Mouse (Mus musculus): ENCODE measurements around the gene Ric3. TPM values are rescaled to one million over a fixed set of nuclear protein-coding genes. Genes with fewer than 3 reads are reported as not detected.
A peak's percentile ranks its signal among the peaks of the same experiment; 100 is the strongest.

Ric3 gene
- total and polyA plus RNA-seq, 3 experiments, result 0.57 to 1.9 (median 1.1) TPM

GRCm38 (mm10) chr7:109114950-109115349, 31.8 kb upstream of the Ric3 start:
- Histone ChIP-seq H3K79me2 (replicated peaks; ENCODE audit: control insufficient read depth, insufficient read depth, low read length) (no peaks in the 10 kb centered on the region), H3K27me3 (ENCODE audit: control insufficient read depth, insufficient read depth, low read length) (no peaks in the 10 kb centered on the region), H3K27ac (no peak overlapping the region), H3K4me1 (ENCODE audit: control insufficient read depth, insufficient read depth, low read length) (no peaks in the 10 kb centered on the region), H3K36me3 (ENCODE audit: control insufficient read depth, insufficient read depth, low read length) (no peaks in the 10 kb centered on the region), H3K4me3 (no peak overlapping the region), H3K9ac (ENCODE audit: low read depth, low read length) (no peak overlapping the region)
- intact Hi-C loops (cut with DNase I), result no loop called here
- DNase-seq, result no peak
- TF ChIP-seq CTCF (IDR thresholded peaks at IDR 0.05), result no peak
- TF ChIP-seq POLR2A (IDR thresholded peaks at IDR 0.05; ENCODE audit: insufficient read depth, low read depth, low read length), result no peak
- no peak for TF ChIP-seq EP300 (IDR thresholded peaks at IDR 0.05; ENCODE audit: insufficient read depth, low read depth, low read length)
- 12% methylated on average over 10 of the region's 10 CpGs for WGBS

GRCm38 (mm10) chr7:109111000-109111399, 27.9 kb upstream of the Ric3 start:
- 61% methylated on average over 5 of the region's 5 CpGs for WGBS
- H3K27ac ChIP-seq, result no peak overlapping the region

GRCm38 (mm10) chr7:109104894-109105293, 21.8 kb upstream of the Ric3 start:
- Histone ChIP-seq H3K4me3 (no peak overlapping the region), H3K36me3 (ENCODE audit: control insufficient read depth, insufficient read depth, low read length) (no peaks in the 10 kb centered on the region), H3K27ac (no peak overlapping the region), H3K27me3 (ENCODE audit: control insufficient read depth, insufficient read depth, low read length) (no peaks in the 10 kb centered on the region), H3K9ac (ENCODE audit: low read depth, low read length) (no peak overlapping the region), H3K4me1 (ENCODE audit: control insufficient read depth, insufficient read depth, low read length) (no peaks in the 10 kb centered on the region), H3K79me2 (replicated peaks; ENCODE audit: control insufficient read depth, insufficient read depth, low read length) (no peaks in the 10 kb centered on the region)
- intact Hi-C loops (cut with DNase I), result no loop called here
- 21% methylated on average over 1 of the region's 1 CpGs for WGBS
- TF ChIP-seq CTCF (IDR thresholded peaks at IDR 0.05), result no peak
- TF ChIP-seq EP300 (IDR thresholded peaks at IDR 0.05; ENCODE audit: insufficient read depth, low read depth, low read length), result no peak
- TF ChIP-seq POLR2A (IDR thresholded peaks at IDR 0.05; ENCODE audit: insufficient read depth, low read depth, low read length), result no peak
- no peak for DNase-seq

More at GRCm38 (mm10) chr7:109111000-109111399, 27.9 kb upstream of the Ric3 start:
- Histone ChIP-seq H3K4me1 (ENCODE audit: control insufficient read depth, insufficient read depth, low read length) (no peaks in the 10 kb centered on the region), H3K9ac (ENCODE audit: low read depth, low read length) (no peak overlapping the region), H3K27me3 (ENCODE audit: control insufficient read depth, insufficient read depth, low read length) (no peaks in the 10 kb centered on the region), H3K4me3 (no peak overlapping the region), H3K36me3 (ENCODE audit: control insufficient read depth, insufficient read depth, low read length) (no peaks in the 10 kb centered on the region), H3K79me2 (replicated peaks; ENCODE audit: control insufficient read depth, insufficient read depth, low read length) (no peaks in the 10 kb centered on the region)
- no peak for DNase-seq
- TF ChIP-seq EP300 (IDR thresholded peaks at IDR 0.05; ENCODE audit: insufficient read depth, low read depth, low read length) (no peak), POLR2A (IDR thresholded peaks at IDR 0.05; ENCODE audit: insufficient read depth, low read depth, low read length) (no peak), CTCF (IDR thresholded peaks at IDR 0.05) (no peak)
- intact Hi-C loops (cut with DNase I), result no loop called here

- H3K4me3 ChIP-seq, result no peak overlapping the region
- WGBS, result 78% methylated on average over 3 of the region's 3 CpGs
- no peaks in the 10 kb centered on the region for H3K27me3 ChIP-seq (ENCODE audit: control insufficient read depth, insufficient read depth, low read length)
- H3K27ac ChIP-seq, result no peak overlapping the region
- intact Hi-C loops (cut with DNase I), result no loop called here
- no peaks in the 10 kb centered on the region for H3K4me1 ChIP-seq (ENCODE audit: control insufficient read depth, insufficient read depth, low read length)
- TF ChIP-seq EP300 (IDR thresholded peaks at IDR 0.05; ENCODE audit: insufficient read depth, low read depth, low read length) (no peak), POLR2A (IDR thresholded peaks at IDR 0.05; ENCODE audit: insufficient read depth, low read depth, low read length) (no peak), CTCF (IDR thresholded peaks at IDR 0.05) (no peak)
- no peaks in the 10 kb centered on the region for H3K36me3 ChIP-seq (ENCODE audit: control insufficient read depth, insufficient read depth, low read length)
- DNase-seq, result no peak
- no peak overlapping the region for H3K9ac ChIP-seq (ENCODE audit: low read depth, low read length)
- no peaks in the 10 kb centered on the region for H3K79me2 ChIP-seq (replicated peaks; ENCODE audit: control insufficient read depth, insufficient read depth, low read length)
Observed at GRCm38 (mm10) chr7:109101167-109101566, 18.0 kb upstream of the Ric3 start.

- TF ChIP-seq CTCF (IDR thresholded peaks at IDR 0.05) (peak; percentile 74), POLR2A (IDR thresholded peaks at IDR 0.05; ENCODE audit: insufficient read depth, low read depth, low read length) (no peak)
- Histone ChIP-seq H3K4me3 (no peak overlapping the region), H3K4me1 (ENCODE audit: control insufficient read depth, insufficient read depth, low read length) (no peaks in the 10 kb centered on the region), H3K9ac (ENCODE audit: low read depth, low read length) (no peak overlapping the region), H3K27ac (no peak overlapping the region), H3K36me3 (ENCODE audit: control insufficient read depth, insufficient read depth, low read length) (no peaks in the 10 kb centered on the region), H3K27me3 (ENCODE audit: control insufficient read depth, insufficient read depth, low read length) (no peaks in the 10 kb centered on the region), H3K79me2 (replicated peaks; ENCODE audit: control insufficient read depth, insufficient read depth, low read length) (no peaks in the 10 kb centered on the region)
- 35% methylated on average over 6 of the region's 6 CpGs for WGBS
- no peak for DNase-seq
- intact Hi-C loops (cut with DNase I), result loop anchor here (1.0 to 5.0 kb wide), 2 partner anchors 119 to 326 kb away; no protein-coding TSS in a partner anchor
Observed at GRCm38 (mm10) chr7:109098145-109099018, 15.3 kb upstream of the Ric3 start.

- no peak overlapping the region for H3K27ac ChIP-seq
- no peak overlapping the region for H3K4me3 ChIP-seq
- no peaks in the 10 kb centered on the region for H3K4me1 ChIP-seq (ENCODE audit: control insufficient read depth, insufficient read depth, low read length)
- 50% methylated on average over 7 of the region's 7 CpGs for WGBS
- no peak overlapping the region for H3K9ac ChIP-seq (ENCODE audit: low read depth, low read length)
- H3K79me2 ChIP-seq (replicated peaks; ENCODE audit: control insufficient read depth, insufficient read depth, low read length), result no peaks in the 10 kb centered on the region
- no peaks in the 10 kb centered on the region for H3K36me3 ChIP-seq (ENCODE audit: control insufficient read depth, insufficient read depth, low read length)
- TF ChIP-seq EP300 (IDR thresholded peaks at IDR 0.05; ENCODE audit: insufficient read depth, low read depth, low read length) (no peak), POLR2A (IDR thresholded peaks at IDR 0.05; ENCODE audit: insufficient read depth, low read depth, low read length) (no peak), CTCF (IDR thresholded peaks at IDR 0.05) (no peak)
- no peaks in the 10 kb centered on the region for H3K27me3 ChIP-seq (ENCODE audit: control insufficient read depth, insufficient read depth, low read length)
- intact Hi-C loops (cut with DNase I), result loop anchor here (5.0 kb wide), 1 partner anchor 120 kb away; no protein-coding TSS in a partner anchor
- no peak for DNase-seq
Observed at GRCm38 (mm10) chr7:109097203-109097602, 14.1 kb upstream of the Ric3 start.

Measured in heart, adult 2 months (tissue).